Mouse (Mus musculus) ES-Bruce4 (cell line): ENCODE results near the gene Csnk1d.

ENCODE experiments used
- CTCF ChIP-seq: IDR thresholded peaks from one replicate; pipeline ENCODE4 v1.8.1; 2011; ENCODE audit warnings: low read depth, low read length
- EP300 ChIP-seq: IDR thresholded peaks from 2 replicates; pipeline ENCODE4 v1.6.1; 2011; ENCODE audit warnings: low read depth, low read length; ENCODE audit not compliant: insufficient read depth
- POLR2A ChIP-seq: IDR thresholded peaks from one replicate; pipeline ENCODE4 v1.8.1; 2011; ENCODE audit warnings: low read length; ENCODE audit not compliant: insufficient read depth

DNA sequence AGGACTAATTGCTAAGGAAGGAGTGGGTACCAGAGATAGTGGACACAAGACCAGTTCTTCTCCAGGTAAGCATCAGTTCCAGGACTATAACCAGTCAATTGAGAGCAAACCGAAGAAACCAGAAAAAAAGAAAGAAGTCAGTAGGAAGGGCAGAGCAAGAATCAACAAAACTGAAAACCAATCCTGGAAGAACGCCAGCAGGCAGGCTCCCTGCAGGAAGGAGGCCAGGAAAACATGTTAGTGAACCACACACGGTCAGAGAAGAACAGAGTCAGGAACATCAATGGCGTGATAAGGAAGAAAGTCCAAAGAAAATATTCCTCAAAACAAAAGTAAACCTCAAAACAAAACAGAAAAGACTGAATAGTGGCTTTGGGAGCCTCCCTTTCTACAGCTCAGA lies 10.8 kb upstream of the Csnk1d start:
- TF ChIP-seq CTCF (no peak), EP300 (no peak), POLR2A (no peak)
